Mouse (Mus musculus) liver, adult 2 months (tissue): ENCODE results near the gene Tmbim4.

ENCODE experiments used
- CTCF ChIP-seq: fragments of 200-500 bp; IDR thresholded peaks from 2 replicates; pipeline ENCODE4 v1.5.1; 2011; ENCODE audit warnings: low read depth, low read length, control low read depth
- POLR2A ChIP-seq: fragments of 200-500 bp; IDR thresholded peaks from 2 replicates; pipeline ENCODE4 v1.6.1; 2011; ENCODE audit warnings: low read length, control low read depth; ENCODE audit not compliant: insufficient read depth; ENCODE audit errors: extremely low read depth

- TF ChIP-seq POLR2A = no peak
- TF ChIP-seq CTCF = no peak
Measured at GRCm38 (mm10) chr10:120191165-120191564, 10.2 kb upstream of the Tmbim4 start.
